Mouse (Mus musculus): ENCODE data around the gene 4930503B20Rik.

Gene 4930503B20Rik

GRCm38 (mm10) chr3:146650716-146651115, 401 bp downstream of the 4930503B20Rik start:
- no peak for DNase-seq (ENCODE audit: low read depth, low spot score)

- DNase-seq (ENCODE audit: low read depth, low spot score): no peak
These were observed 1.7 kb downstream of the 4930503B20Rik start for GRCm38 (mm10) chr3:146649311-146649894.

GRCm38 (mm10) chr3:146641818-146642427, 9.2 kb downstream of the 4930503B20Rik start:
- no peak for DNase-seq (ENCODE audit: low read depth, low spot score)

DNA sequence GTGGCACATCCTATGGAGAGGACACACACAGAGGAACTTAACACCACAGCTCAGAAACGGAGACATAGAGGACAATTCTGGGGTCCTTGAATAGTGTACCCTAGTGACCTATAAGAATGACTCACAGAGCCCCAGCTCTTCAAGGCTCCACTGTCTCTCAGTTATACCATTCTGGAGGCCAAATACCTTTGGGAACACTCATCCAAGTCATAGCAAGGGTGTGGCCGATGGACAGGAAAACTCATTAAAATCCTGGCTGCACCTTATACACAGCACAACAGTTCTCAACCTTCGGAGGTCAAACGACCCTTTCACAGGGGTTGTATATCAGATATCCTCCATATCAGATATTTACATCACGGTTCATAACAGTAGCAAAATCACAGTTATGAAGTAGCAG, 18.6 kb downstream of the 4930503B20Rik start:
- DNase-seq (ENCODE audit: low read depth, low spot score): no peak

DNA sequence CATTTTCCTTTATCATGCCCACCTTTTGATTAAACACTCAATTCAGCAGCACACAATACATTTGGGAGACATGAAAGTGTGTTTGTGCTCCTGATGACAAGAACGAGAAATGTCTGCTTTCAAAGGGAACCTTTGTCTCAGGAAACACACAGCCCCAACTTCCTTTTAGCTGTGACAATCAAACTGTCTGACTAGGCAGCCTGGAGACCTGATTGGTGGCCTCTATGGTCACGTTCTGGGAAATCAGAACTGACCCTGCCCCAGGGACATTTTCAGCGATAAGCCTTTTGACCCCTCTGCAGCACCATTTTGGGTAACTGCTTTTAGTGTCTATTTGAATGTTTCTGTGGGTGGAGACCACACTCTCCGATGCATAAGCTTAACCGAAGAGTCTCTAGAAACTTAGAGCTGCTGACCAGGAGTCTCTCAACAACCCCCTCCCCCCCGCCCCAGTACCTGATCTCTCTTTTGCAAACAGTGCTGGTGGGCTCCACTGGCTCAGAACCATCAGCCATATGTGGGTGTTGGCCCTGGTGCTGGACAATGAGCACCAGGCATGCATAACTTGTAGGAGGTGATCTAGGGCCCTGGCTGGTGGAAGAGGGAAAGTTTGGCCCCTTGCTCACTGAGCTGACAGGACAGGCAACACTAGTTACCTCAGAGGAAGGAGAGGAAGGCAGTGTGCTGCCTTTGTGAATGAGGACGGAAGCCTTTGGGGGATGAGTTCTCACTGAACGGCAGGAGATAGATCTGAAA, 22.7 kb downstream of the 4930503B20Rik start:
- no peak for DNase-seq (ENCODE audit: low read depth, low spot score)

- no peak for DNase-seq (ENCODE audit: low read depth, low spot score)
These were observed 25.4 kb downstream of the 4930503B20Rik start for GRCm38 (mm10) chr3:146625766-146626165.

DNA sequence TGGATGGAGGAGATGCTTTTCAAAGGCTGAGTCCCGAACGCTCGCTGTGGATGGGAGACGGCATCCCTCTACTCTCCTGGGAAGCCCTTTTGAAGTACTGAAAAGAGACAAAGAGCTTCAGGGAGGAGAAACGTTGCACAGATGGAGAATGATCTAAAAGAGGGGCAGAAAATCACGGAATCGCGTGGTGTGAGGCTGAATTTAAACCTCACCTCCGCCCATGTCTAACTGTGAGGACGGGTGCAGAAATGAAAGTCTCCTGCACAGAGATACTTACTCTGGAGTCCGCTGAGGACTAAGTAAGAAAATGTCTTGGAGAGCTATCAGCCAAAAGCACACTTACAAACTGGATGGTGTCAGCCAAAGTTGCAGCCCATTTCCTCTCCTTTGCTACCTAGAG, 29.2 kb downstream of the 4930503B20Rik start:
- DNase-seq (ENCODE audit: low read depth, low spot score): no peak

- no peak for DNase-seq (ENCODE audit: low read depth, low spot score)
These were observed 30.4 kb downstream of the 4930503B20Rik start for GRCm38 (mm10) chr3:146620555-146621249.

DNA sequence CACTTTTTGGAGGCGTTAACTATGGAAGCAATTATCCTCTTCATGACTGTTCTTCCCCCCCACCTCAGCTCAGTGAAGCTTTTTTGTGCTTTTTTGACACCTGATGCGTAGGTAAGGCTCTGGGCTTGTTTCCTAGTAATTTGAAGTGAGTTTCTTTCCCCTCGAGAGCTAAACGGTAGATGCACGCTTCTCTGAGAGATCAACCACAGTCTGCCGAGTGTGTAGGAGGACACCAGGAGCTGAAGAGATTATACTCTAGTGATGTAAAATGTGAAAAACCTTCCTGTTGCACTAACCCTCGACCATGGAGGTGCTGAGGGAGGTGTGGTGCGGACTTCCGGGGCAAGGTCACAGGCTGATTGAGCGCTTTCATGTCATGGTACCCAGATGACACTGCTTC, 31.0 kb downstream of the 4930503B20Rik start:
- DNase-seq (ENCODE audit: low read depth, low spot score): no peak

GRCm38 (mm10) chr3:146618357-146618756, 32.8 kb downstream of the 4930503B20Rik start:
- no peak for DNase-seq (ENCODE audit: low read depth, low spot score)

- no peak for DNase-seq (ENCODE audit: low read depth, low spot score)
These were observed 33.2 kb downstream of the 4930503B20Rik start for GRCm38 (mm10) chr3:146617946-146618345.

- DNase-seq (ENCODE audit: low read depth, low spot score): no peak
These were observed 34.4 kb downstream of the 4930503B20Rik start for GRCm38 (mm10) chr3:146616533-146617283.

GRCm38 (mm10) chr3:146615496-146615895, 35.6 kb downstream of the 4930503B20Rik start, which contains the start of gene Dnase2b:
Gene Dnase2b, minus strand, starts transcription at chr3:146615596.
- no peak for DNase-seq (ENCODE audit: low read depth, low spot score)

DNA sequence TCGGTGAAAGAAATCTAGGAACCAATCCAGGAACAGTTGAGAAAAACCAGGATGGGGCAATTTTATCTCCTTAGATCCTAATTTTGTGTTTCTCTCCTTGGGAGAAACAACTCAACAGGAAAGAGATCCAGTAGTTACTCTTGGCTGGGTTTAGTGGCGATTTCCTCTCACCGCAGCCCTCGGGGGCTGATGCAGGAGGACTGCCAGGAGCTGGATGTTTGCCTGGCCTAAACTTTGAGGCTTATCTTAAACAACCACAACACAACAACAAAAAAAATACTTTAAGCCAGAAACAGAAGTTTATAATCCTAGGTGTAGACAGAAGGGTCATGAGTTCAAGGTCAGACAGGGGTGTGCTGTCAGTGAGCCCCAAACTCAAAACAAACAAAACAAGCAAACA, 39.3 kb downstream of the 4930503B20Rik start:
- DNase-seq (ENCODE audit: low read depth, low spot score): no peak

- no peak for DNase-seq (ENCODE audit: low read depth, low spot score)
These were observed 39.9 kb downstream of the 4930503B20Rik start for GRCm38 (mm10) chr3:146611261-146611660.

GRCm38 (mm10) chr3:146610322-146610721, 40.8 kb downstream of the 4930503B20Rik start:
- DNase-seq (ENCODE audit: low read depth, low spot score): no peak

DNA sequence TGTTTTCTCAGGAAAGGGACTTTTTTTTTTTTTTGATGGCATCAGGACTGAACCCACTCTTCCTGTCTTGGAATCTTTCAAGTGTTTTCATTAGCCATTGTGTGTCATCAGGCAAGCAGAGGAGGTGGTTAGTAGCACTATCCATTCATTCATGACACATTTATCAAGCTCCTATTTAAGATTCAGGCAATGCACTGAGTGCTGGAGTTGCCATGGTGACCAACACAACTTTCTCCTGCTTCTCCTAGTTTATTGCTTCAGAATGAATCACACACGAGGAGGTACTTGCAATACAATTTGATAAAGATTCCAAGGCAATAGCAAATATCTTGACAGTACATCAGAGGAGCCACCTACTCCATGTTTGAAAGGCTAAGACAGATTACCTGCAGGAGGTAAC, 43.7 kb downstream of the 4930503B20Rik start:
- DNase-seq (ENCODE audit: low read depth, low spot score): peak; percentile 18

- no peak for DNase-seq (ENCODE audit: low read depth, low spot score)
These were observed 46.5 kb downstream of the 4930503B20Rik start for GRCm38 (mm10) chr3:146604647-146605046.

DNA sequence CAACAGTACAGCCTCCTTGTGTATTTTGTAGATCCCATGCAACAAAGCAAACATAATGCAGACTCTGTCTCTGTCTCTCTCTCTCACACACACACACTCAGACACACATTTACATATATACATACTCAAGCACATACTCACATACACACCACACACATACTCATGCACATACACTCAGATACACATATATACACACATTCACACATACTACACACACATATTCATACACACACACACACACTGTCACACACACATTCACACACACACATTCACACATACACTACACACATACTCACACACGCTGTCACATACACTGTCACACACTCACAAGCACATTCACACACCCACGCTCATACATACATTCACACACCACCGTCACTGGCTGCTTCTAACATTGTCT, 48.6 kb downstream of the 4930503B20Rik start:
- no peak for DNase-seq (ENCODE audit: low read depth, low spot score)

GRCm38 (mm10) chr3:146601205-146601604, 49.9 kb downstream of the 4930503B20Rik start:
- no peak for DNase-seq (ENCODE audit: low read depth, low spot score)

DNA sequence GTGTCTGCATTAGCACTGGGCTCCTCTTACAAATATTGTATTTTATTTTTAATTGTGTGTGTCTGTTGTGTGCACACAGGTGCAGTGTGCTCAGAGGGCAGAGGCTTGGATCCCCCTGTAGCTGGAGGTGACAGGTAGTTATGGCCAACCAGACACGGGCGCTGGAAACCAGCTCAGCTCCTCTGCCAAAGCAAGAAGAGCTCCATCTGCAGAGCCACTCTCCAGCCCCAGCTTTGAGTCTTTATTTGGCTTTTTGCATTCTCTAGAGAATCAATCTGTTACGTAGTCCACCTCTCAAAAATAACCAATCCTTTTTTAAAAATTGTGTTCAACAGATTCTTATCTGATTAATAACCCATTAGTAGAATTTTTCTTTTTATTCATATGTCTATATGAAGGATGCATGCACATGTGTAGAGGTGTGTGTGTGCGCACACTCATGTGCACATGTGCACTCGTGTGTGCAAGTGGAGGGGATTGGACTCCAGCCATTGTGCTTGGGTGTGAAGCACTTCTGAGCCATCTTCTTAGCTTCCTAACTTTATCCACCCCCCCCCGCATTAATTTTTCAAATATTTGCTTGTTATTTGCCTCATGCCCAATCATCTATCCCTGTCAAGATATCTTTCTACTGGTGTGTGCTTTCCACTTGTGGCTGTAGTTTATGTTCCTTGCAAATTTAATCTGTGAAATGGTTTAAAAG, 51.8 kb downstream of the 4930503B20Rik start:
- DNase-seq (ENCODE audit: low read depth, low spot score): no peak

Measured in mesoderm, embryonic 11.5 days (tissue).